Mouse (Mus musculus): ENCODE measurements around the gene Snd1. TPM values are rescaled to one million over a fixed set of nuclear protein-coding genes. Genes with fewer than 3 reads are reported as not detected.

Gene Snd1
- total and polyA plus RNA-seq, 3 experiments: 83.7 to 377 (median 210) TPM

GRCm38 (mm10) chr6:28825894-28826293 is 351.0 kb downstream of the Snd1 start:
- H3K4me3 ChIP-seq (replicated peaks in 1 of 3; ENCODE audit: low read depth in 2 of 3, low read length in 2 of 3, poor library complexity in 1 of 3): no peak overlapping the region
- dilution Hi-C loops (cut with MboI; ENCODE audit: extremely low pct_ligation_motif_present, extremely low pct_unique_long_range_greater_than_20kb, low sequenced_read_pairs): no loop called here
- H3K4me2 ChIP-seq (ENCODE audit: insufficient read depth, low read depth, poor library complexity, severe bottlenecking): no peak overlapping the region
- no peaks in the 10 kb centered on the region for H3K27me3 ChIP-seq (replicated peaks)
- H3K27ac ChIP-seq (ENCODE audit: insufficient read depth, low read depth): no peak overlapping the region
- H3K79me2 ChIP-seq (replicated peaks; ENCODE audit: control insufficient read depth, extremely low read depth, insufficient read depth, poor library complexity, severe bottlenecking): 0 out of 2 replicates have a peak, but pooled peaks cover 3% of the 10 kb centered on the region
- no peak for TF ChIP-seq ELF1 (IDR thresholded peaks at IDR 0.05; ENCODE audit: low read depth, low read length)
- no peak for TF ChIP-seq USF1 (IDR thresholded peaks at IDR 0.05; ENCODE audit: low read depth, low read length)
- no peak for TF ChIP-seq SMC3 (IDR thresholded peaks at IDR 0.05; ENCODE audit: low read depth, low read length)
- no peak for TF ChIP-seq ZC3H11A (IDR thresholded peaks at IDR 0.05; ENCODE audit: low read depth, low read length)
- no peak for TF ChIP-seq KAT2A (IDR thresholded peaks at IDR 0.05; ENCODE audit: insufficient replicate concordance, low read length)
- no peak for TF ChIP-seq JUND (conservative IDR thresholded peaks at IDR 0.05; ENCODE audit: low read depth, low read length)
- TF ChIP-seq RAD21 (IDR thresholded peaks at IDR 0.05; ENCODE audit: low read depth, low read length): no peak
- TF ChIP-seq ZNF384 (IDR thresholded peaks at IDR 0.05; ENCODE audit: low read depth, low read length): no peak
- TF ChIP-seq BHLHE40 (IDR thresholded peaks at IDR 0.05; ENCODE audit: low read depth, low read length): no peak
- TF ChIP-seq TBP (conservative IDR thresholded peaks at IDR 0.05; ENCODE audit: low read depth, low read length): no peak
- no peak for TF ChIP-seq ZMIZ1 (IDR thresholded peaks at IDR 0.05; ENCODE audit: low read depth, low read length)
- no peak for TF ChIP-seq GABPA (IDR thresholded peaks at IDR 0.05; ENCODE audit: insufficient replicate concordance, low read depth, low read length)
- no peak for TF ChIP-seq PAX5 (IDR thresholded peaks at IDR 0.05; ENCODE audit: low read length)
- no peak for TF ChIP-seq IRF4 (IDR thresholded peaks at IDR 0.05; ENCODE audit: low read depth, low read length)
- no peak for TF ChIP-seq CHD2 (IDR thresholded peaks at IDR 0.05; ENCODE audit: low read length)
- no peak for TF ChIP-seq MAFK (IDR thresholded peaks at IDR 0.05; ENCODE audit: insufficient replicate concordance, low read length)
- no peak for TF ChIP-seq NRF1 (IDR thresholded peaks at IDR 0.05; ENCODE audit: low read depth, low read length)
- H3K9ac ChIP-seq (ENCODE audit: insufficient read depth, low read depth): no peak overlapping the region
- peaks cover 13% of the 10 kb centered on the region for H3K9me3 ChIP-seq (replicated peaks; ENCODE audit: low read length)
- H3K36me3 ChIP-seq (replicated peaks in 1 of 2; ENCODE audit: control insufficient read depth in 1 of 2, insufficient read depth in 1 of 2, low read length in 1 of 2): peaks cover 13 to 76% of the 10 kb centered on the region in 2 experiments
- DNase-seq (ENCODE audit: extremely low read depth): no peak
- in situ Hi-C loops (cut with MboI; ENCODE audit: low pct_ligation_motif_present, low pct_unique_long_range_greater_than_20kb, low sequenced_read_pairs): no loop called here
- peaks cover 3 to 32% of the 10 kb centered on the region in 2 experiments; a peak in 3 of 4 replicates for H3K4me1 ChIP-seq (ENCODE audit: control insufficient read depth in 1 of 2, insufficient read depth in 2 of 2)

DNA sequence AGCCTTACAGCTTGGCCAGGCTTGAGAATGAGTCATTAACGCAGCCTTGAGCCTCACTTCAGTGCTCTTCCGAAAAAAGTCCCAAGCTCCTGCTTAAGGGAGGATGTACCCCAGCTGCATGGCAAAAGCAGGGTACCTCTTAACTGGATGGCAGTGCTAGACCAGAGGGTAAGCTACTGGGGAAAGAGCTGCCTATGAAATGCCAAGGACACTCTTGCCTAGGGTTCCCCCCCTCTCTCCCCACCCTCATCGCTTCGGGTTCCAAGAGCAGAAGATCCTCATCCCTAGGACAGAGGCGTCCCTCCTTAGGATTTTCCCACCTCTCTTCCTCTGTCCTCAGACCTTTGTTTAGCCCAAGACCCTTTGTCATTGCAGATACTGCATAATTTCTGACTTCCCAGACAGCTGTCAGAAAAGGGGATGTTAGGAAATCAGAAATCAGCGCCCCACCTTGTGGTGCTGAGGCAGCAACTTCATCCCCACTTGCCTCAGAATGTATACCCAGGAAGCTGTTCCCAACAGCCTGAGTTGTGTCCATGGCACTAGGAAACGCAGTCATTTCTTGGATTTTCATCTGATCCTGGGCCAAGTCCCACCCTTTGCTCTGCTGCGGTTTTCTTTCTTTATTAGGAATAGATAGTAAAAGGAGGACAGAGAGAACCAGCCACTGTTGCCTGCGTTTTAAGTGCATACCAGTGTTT is 351.9 kb downstream of the Snd1 start:
- peaks cover 21 to 76% of the 10 kb centered on the region in 2 experiments for H3K36me3 ChIP-seq (replicated peaks in 1 of 2; ENCODE audit: control insufficient read depth in 1 of 2, insufficient read depth in 1 of 2, low read length in 1 of 2)
- H3K79me2 ChIP-seq (replicated peaks; ENCODE audit: control insufficient read depth, extremely low read depth, insufficient read depth, poor library complexity, severe bottlenecking): 0 out of 2 replicates have a peak, but pooled peaks cover 2% of the 10 kb centered on the region
- TF ChIP-seq GABPA (IDR thresholded peaks at IDR 0.05; ENCODE audit: insufficient replicate concordance, low read depth, low read length) (no peak), TBP (conservative IDR thresholded peaks at IDR 0.05; ENCODE audit: low read depth, low read length) (no peak), USF2 (conservative IDR thresholded peaks at IDR 0.05; ENCODE audit: low read depth, low read length) (no peak), CHD1 (IDR thresholded peaks at IDR 0.05; ENCODE audit: low read depth, low read length) (no peak), ZKSCAN1 (IDR thresholded peaks at IDR 0.05; ENCODE audit: borderline replicate concordance, low read depth, low read length) (no peak), MYC (IDR thresholded peaks at IDR 0.05; ENCODE audit: low read depth, low read length) (no peak), E2F4 (IDR thresholded peaks at IDR 0.05; ENCODE audit: insufficient replicate concordance, low read depth, low read length) (no peak), RCOR1 (conservative IDR thresholded peaks at IDR 0.05; ENCODE audit: low read depth, low read length) (no peak), POLR2AphosphoS2 (IDR thresholded peaks at IDR 0.05; ENCODE audit: low read depth, low read length) (no peak), ZC3H11A (IDR thresholded peaks at IDR 0.05; ENCODE audit: low read depth, low read length) (no peak), JUND (conservative IDR thresholded peaks at IDR 0.05; ENCODE audit: low read depth, low read length) (no peak), CTCF (conservative IDR thresholded peaks at IDR 0.05 in 1 of 2, IDR thresholded peaks at IDR 0.05 in 1 of 2; ENCODE audit: low read depth in 2 of 2, low read length in 2 of 2) (no peak), TCF12 (IDR thresholded peaks at IDR 0.05; ENCODE audit: low read depth, low read length) (no peak), CHD2 (IDR thresholded peaks at IDR 0.05; ENCODE audit: low read length) (no peak), MAFK (IDR thresholded peaks at IDR 0.05; ENCODE audit: insufficient replicate concordance, low read length) (no peak), ETS1 (conservative IDR thresholded peaks at IDR 0.05; ENCODE audit: low read depth, low read length) (no peak), ELF1 (IDR thresholded peaks at IDR 0.05; ENCODE audit: low read depth, low read length) (no peak)
- no peak overlapping the region for H3K4me3 ChIP-seq (replicated peaks in 1 of 3; ENCODE audit: low read depth in 2 of 3, low read length in 2 of 3, poor library complexity in 1 of 3)
- DNase-seq (ENCODE audit: extremely low read depth): no peak
- H3K9me3 ChIP-seq (replicated peaks; ENCODE audit: low read length): peaks cover 22% of the 10 kb centered on the region
- dilution Hi-C loops (cut with MboI; ENCODE audit: extremely low pct_ligation_motif_present, extremely low pct_unique_long_range_greater_than_20kb, low sequenced_read_pairs): no loop called here
- no peak overlapping the region for H3K27ac ChIP-seq (ENCODE audit: insufficient read depth, low read depth)
- H3K27me3 ChIP-seq (replicated peaks): no peaks in the 10 kb centered on the region
- peaks cover 3 to 22% of the 10 kb centered on the region in 2 experiments; a peak in 3 of 4 replicates for H3K4me1 ChIP-seq (ENCODE audit: control insufficient read depth in 1 of 2, insufficient read depth in 2 of 2)
- in situ Hi-C loops (cut with MboI; ENCODE audit: low pct_ligation_motif_present, low pct_unique_long_range_greater_than_20kb, low sequenced_read_pairs): no loop called here
- H3K9ac ChIP-seq (ENCODE audit: insufficient read depth, low read depth): no peak overlapping the region
- no peak overlapping the region for H3K4me2 ChIP-seq (ENCODE audit: insufficient read depth, low read depth, poor library complexity, severe bottlenecking)
